Mouse (Mus musculus) layer of hippocampus, postnatal 36 days (tissue): ENCODE measurements at regions not wholly inside any gene's neighbourhood (a gene's known extent, or its start where the extent isn't known, plus 50 kb on each side); places are given as distances from the start of the nearest gene placed in this dataset.

ENCODE experiments used
- DNase-seq, 2 experiments: peaks; one replicate each; pipeline ENCODE4 v3.0.0; 2022

DNA sequence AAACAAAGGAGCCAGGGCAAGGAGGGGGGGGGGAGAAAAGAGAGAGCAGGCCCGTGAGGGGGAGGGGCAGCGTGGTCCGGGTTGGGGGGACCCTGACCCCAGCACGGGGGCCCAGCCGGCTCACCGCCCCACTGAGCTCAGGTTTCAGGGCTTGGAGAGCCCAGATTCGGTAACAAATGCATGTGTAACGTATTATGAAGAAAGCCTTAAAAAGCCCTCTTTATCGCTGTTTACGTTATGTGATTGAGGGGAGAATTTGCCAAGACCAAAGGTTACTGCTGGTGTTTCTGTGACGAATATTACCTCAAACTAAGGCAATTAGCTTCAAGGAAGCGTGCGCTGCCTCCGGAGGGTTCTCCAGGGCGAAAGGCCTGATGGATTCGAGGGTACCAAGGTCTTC lies 54.2 kb downstream of the Barx1 start:
- no peak for DNase-seq

GRCm38 (mm10) chr13:48717451-48717850 lies 54.7 kb downstream of the Barx1 start:
- no peak for DNase-seq

GRCm38 (mm10) chr13:48723676-48724075 lies 60.9 kb downstream of the Barx1 start:
- no peak for DNase-seq

GRCm38 (mm10) chr13:48726430-48726829 lies 63.6 kb downstream of the Barx1 start:
- no peak for DNase-seq

DNA sequence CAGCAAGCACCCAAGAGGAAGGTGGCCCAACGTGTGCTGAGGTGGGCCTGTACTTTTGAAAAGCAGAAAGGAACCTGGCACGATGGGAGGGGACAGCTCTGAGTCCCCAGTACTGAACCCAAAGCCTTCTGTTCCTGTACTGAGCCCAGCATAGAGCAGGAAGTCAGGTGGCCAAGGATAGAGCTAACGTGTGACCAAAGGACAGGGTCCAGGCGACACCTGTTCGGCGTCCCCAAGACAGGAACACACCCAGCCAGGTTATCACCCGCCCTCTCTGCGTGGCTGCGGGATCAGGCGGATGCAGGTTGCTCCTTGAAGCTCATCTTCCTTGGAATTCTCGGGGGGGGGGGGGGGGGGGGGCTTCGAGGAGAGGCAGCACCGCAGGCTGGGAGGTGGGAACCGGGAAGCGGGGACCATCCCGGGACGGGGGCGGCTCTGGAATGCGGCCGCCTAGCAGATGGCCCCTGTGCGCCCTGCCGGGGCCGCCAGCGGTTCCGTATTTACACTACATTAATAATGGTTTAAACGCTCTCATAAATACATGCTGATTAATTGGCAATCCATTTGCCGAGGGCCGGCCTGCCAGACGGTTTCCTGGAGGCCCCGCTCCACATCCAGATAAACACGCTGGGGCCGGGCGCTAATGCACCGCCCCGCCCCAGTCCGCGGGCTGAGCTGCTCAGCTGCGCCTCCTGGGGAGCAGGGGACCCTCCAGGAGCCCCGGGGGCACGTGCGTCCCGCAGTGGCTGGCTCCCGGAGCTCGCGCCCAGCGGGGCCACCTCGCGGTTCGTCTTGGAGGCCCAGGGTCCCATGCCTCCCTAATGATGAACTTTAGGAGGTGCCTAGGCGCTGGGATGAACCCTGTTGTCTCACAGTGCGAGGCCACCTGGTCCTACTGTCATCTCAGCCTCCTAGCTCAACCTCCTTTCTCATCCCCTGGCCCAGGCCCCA lies 68.5 kb downstream of the Barx1 start:
- DNase-seq = peak in 1 of 2 experiments; percentile 3

GRCm38 (mm10) chr13:48732168-48732841 lies 69.5 kb downstream of the Barx1 start:
- DNase-seq = no peak

DNA sequence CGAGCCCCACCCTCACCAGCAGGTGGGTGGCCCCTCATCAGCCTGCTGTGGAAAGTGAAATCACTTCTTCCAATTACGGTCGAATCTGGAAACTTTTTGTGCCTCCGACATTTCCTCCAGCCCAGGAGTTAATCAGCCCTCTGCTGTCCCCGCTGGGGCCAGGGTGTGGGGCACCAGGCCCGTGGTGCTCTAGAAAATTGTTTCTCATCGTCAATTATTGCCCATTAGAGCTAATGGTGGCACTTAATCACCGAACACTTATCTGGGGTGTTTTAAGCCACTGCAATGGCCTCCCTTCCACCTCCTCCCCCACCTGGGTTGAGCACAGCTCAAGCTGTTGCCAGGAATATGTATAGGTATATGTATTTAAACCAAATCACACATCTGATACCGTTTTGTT lies 72.2 kb downstream of the Barx1 start:
- no peak for DNase-seq

GRCm38 (mm10) chr13:48745566-48745965 lies 82.8 kb downstream of the Barx1 start:
- no peak for DNase-seq

GRCm38 (mm10) chr13:48746301-48746700 lies 83.5 kb downstream of the Barx1 start:
- DNase-seq = no peak
